Mouse (Mus musculus): ENCODE results near the gene Tc2n. TPM values are rescaled to one million over a fixed set of nuclear protein-coding genes. Genes with fewer than 3 reads are reported as not detected.

Tc2n gene
- total RNA-seq (2023): 0.09 TPM in 1 of 4 replicates, not detected in the others

DNA sequence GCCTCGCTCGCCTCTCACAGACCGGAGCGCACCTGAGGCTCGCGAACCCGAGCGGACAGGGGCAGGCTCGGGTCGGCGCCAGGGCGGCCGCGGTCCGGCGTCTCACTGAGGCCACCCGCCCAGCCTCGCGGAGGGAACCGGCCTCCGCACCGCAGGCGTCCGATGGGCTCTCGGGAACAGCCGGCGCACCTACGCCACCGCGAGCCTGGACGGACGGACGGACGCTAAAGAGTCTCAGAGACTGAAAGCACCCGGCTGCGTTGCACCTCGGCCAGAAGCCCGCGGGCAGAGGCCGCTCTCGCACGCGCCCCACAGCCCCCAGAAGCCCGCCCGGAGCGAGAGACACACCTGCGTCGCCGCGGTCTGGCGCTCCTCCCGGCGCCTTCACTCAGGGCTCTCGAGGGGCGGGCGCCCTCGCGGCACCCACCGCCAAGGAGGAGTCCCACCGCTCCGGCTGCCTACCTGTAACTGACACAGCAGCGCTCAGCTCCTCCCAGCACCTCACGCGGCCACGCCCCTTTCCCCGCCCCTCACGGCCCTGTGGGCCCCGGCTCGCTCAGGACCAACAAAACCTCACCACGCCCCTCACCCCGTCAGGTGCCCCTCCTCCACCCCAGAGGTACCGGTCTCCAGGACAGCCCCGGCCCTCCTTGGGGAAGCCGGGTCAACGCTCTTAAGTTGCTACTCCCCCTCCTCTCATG lies at the start of gene Tc2n:
TSS of gene Tc2n (minus strand) at position 470 of the 701 bp plus-strand sequence.

Other genes with a start within 250 kb of the Tc2n start
- 0.33 TPM in 1 of 4 replicates, not detected in the others for gene Fbln5, start 100.5 kb upstream of the Tc2n start, total RNA-seq (2023)
- gene Trip11, start 194.7 kb upstream of the Tc2n start, total RNA-seq (2023): 63.4 to 76.5 TPM (median 76.0 TPM) in 4 replicates
- gene Atxn3, start 239.7 kb upstream of the Tc2n start, total RNA-seq (2023): 19.2 to 27.6 TPM (median 24.2 TPM) in 4 replicates

Measured in B cell, adult 62 days (primary cell).